Mouse (Mus musculus): Measurements from ENCODE around the gene Hnrnpd. TPM values are rescaled to one million over a fixed set of nuclear protein-coding genes. Genes with fewer than 3 reads are reported as not detected.

Hnrnpd gene
- polyA plus RNA-seq, 1 experiment from 2014 or later: 153 TPM

Other genes with a start within 250 kb of the Hnrnpd start
- 97.5 and 105 TPM in 2 replicates for gene Rasgef1b, start 249.9 kb downstream of the Hnrnpd start, polyA plus RNA-seq (2014; fragmentation: Nextera tagmentation; extraction: Ambion mirVana)
- 0.75 and 0.83 TPM in 2 replicates for gene Vamp9, start 72.7 kb downstream of the Hnrnpd start, polyA plus RNA-seq (2014; fragmentation: Nextera tagmentation; extraction: Ambion mirVana)
- 3.5 and 5.0 TPM in 2 replicates for gene 4930524J08Rik, start 123 bp upstream of the Hnrnpd start, polyA plus RNA-seq (2014; fragmentation: Nextera tagmentation; extraction: Ambion mirVana)
- 244 and 250 TPM in 2 replicates for gene Hnrnpdl, start 60.7 kb upstream of the Hnrnpd start, polyA plus RNA-seq (2014; fragmentation: Nextera tagmentation; extraction: Ambion mirVana)
- 53.2 and 60.2 TPM in 2 replicates for gene Enoph1, start 61.0 kb upstream of the Hnrnpd start, polyA plus RNA-seq (2014; fragmentation: Nextera tagmentation; extraction: Ambion mirVana)
- 17.0 and 21.8 TPM in 2 replicates for gene Tmem150c, start 180.9 kb upstream of the Hnrnpd start, polyA plus RNA-seq (2014; fragmentation: Nextera tagmentation; extraction: Ambion mirVana)